Mouse (Mus musculus) liver, embryonic 12.5 days (tissue): Measurements from ENCODE around the gene Treml1. TPM values are rescaled to one million over a fixed set of nuclear protein-coding genes. Genes with fewer than 3 reads are reported as not detected.

Source experiments
- ATAC-seq: fragments of 200-750 bp; cut with Nextera tagmentation; 2 replicates; pipeline ENCODE4 v1.8.0; 2017; ENCODE audit warnings: moderate number of reproducible peaks, mild to moderate bottlenecking, moderate library complexity
- H3K27ac ChIP-seq: fragments of 300-500 bp; sonication (generic); 2 replicates; pipeline ENCODE4 v1.5.1; 2016; ENCODE audit warnings: mild to moderate bottlenecking
- H3K27me3 ChIP-seq: fragments of 300-500 bp; sonication (generic); replicated peaks from 2 replicates; pipeline ENCODE4 v1.6.1; 2016; ENCODE audit warnings: mild to moderate bottlenecking, moderate library complexity
- H3K36me3 ChIP-seq: fragments of 300-500 bp; sonication (generic); 2 replicates; pipeline ENCODE4 v1.6.1; 2016; ENCODE audit warnings: mild to moderate bottlenecking, moderate library complexity
- H3K4me1 ChIP-seq: fragments of 300-500 bp; sonication (generic); 2 replicates; pipeline ENCODE4 v1.6.1; 2016
- H3K4me2 ChIP-seq: fragments of 300-500 bp; sonication (generic); 2 replicates; pipeline ENCODE4 v1.6.1; 2016; ENCODE audit warnings: mild to moderate bottlenecking, moderate library complexity
- H3K4me3 ChIP-seq: fragments of 300-500 bp; sonication (generic); 2 replicates; pipeline ENCODE4 v1.5.1; 2016; ENCODE audit warnings: mild to moderate bottlenecking, moderate library complexity
- H3K9ac ChIP-seq: fragments of 300-500 bp; sonication (generic); 2 replicates; pipeline ENCODE4 v1.6.1; 2016; ENCODE audit warnings: mild to moderate bottlenecking, moderate library complexity
- H3K9me3 ChIP-seq: fragments of 300-500 bp; sonication (generic); replicated peaks from 2 replicates; pipeline ENCODE4 v1.6.1; 2016; ENCODE audit warnings: mild to moderate bottlenecking, moderate library complexity
- WGBS: fragments of 180-500 bp; shearing (Covaris S2); methylation state at CpG from one replicate; pipeline ENCODE4 v1.1.7; 2016; ENCODE audit not compliant: insufficient replicate concordance; 5-methylcytosine and 5-hydroxymethylcytosine counted together
- polyA plus RNA-seq: library from polyadenylated mRNA; unstranded; fragments of >200 nt; fragmentation: Nextera tagmentation; extraction: Ambion mirVana; gene quantifications from 2 replicates; pipeline ENCODE4 v1.2.1, GENCODE M21; 2016

Gene Treml1
- polyA plus RNA-seq, 1 experiment from 2014 or later, result 36.2 TPM

- ATAC-seq, result no peak
- WGBS, result 48% methylated on average over 8 of the region's 8 CpGs
- peak overlapping the region; percentile 90 for H3K4me3 ChIP-seq
Measured at GRCm38 (mm10) chr17:48411241-48411640, 51.5 kb downstream of the Treml1 start.

GRCm38 (mm10) chr17:48416011-48416410, 56.3 kb downstream of the Treml1 start:
- H3K9me3 ChIP-seq, result no peaks in the 10 kb centered on the region
- 82% methylated on average over 7 of the region's 7 CpGs for WGBS
- H3K36me3 ChIP-seq, result peaks cover 78% of the 10 kb centered on the region
- H3K4me1 ChIP-seq, result peaks cover 55% of the 10 kb centered on the region
- no peak for ATAC-seq
- no peak overlapping the region for H3K4me2 ChIP-seq
- no peak overlapping the region for H3K4me3 ChIP-seq
- H3K27me3 ChIP-seq, result no peaks in the 10 kb centered on the region
- no peak overlapping the region for H3K9ac ChIP-seq
- no peak overlapping the region for H3K27ac ChIP-seq

More at GRCm38 (mm10) chr17:48411241-48411640, 51.5 kb downstream of the Treml1 start:
- peaks cover 45% of the 10 kb centered on the region for H3K4me1 ChIP-seq
- H3K27me3 ChIP-seq, result no peaks in the 10 kb centered on the region
- peak overlapping the region; percentile 86 for H3K4me2 ChIP-seq
- no peaks in the 10 kb centered on the region for H3K9me3 ChIP-seq
- H3K9ac ChIP-seq, result peak overlapping the region; percentile 86
- H3K36me3 ChIP-seq, result peaks cover 48% of the 10 kb centered on the region
- peak overlapping the region; percentile 100 for H3K27ac ChIP-seq

Other genes starting within 250 kb of the Treml1 start
- 0.11 TPM in 1 of 2 replicates, not detected in the other for gene 9830107B12Rik, start 213.6 kb upstream of the Treml1 start, polyA plus RNA-seq
- gene A530064D06Rik, start 192.6 kb upstream of the Treml1 start, polyA plus RNA-seq, result 0.19 and 0.32 TPM in 2 replicates
- 0.42 and 0.56 TPM in 2 replicates for gene Trem1, start 127.1 kb upstream of the Treml1 start, polyA plus RNA-seq
- 0.77 and 1.3 TPM in 2 replicates for gene Trem3, start 112.1 kb upstream of the Treml1 start, polyA plus RNA-seq
- 2.8 and 3.7 TPM in 2 replicates for gene Treml4, start 95.6 kb upstream of the Treml1 start, polyA plus RNA-seq
- 6.3 and 7.5 TPM in 2 replicates for gene Treml2, start 60.4 kb upstream of the Treml1 start, polyA plus RNA-seq
- gene B430306N03Rik, start 43.8 kb upstream of the Treml1 start, polyA plus RNA-seq, result 1.4 and 2.0 TPM in 2 replicates
- 2.9 and 3.5 TPM in 2 replicates for gene Trem2, start 13.5 kb upstream of the Treml1 start, polyA plus RNA-seq
- gene Nfya, start 50.0 kb downstream of the Treml1 start, polyA plus RNA-seq, result 10.9 and 11.3 TPM in 2 replicates
- gene Oard1, start 50.1 kb downstream of the Treml1 start, polyA plus RNA-seq, result 56.5 and 58.1 TPM in 2 replicates
- gene Apobec2, start 73.0 kb downstream of the Treml1 start, polyA plus RNA-seq, result 0.83 and 1.2 TPM in 2 replicates
- gene Tspo2, start 91.6 kb downstream of the Treml1 start, polyA plus RNA-seq, result 123 and 126 TPM in 2 replicates
- 2.6 and 3.4 TPM in 2 replicates for gene Unc5cl, start 95.0 kb downstream of the Treml1 start, polyA plus RNA-seq